Mouse (Mus musculus) ES-E14 (cell line): ENCODE measurements around the gene Brf1. TPM values are rescaled to one million over a fixed set of nuclear protein-coding genes. Genes with fewer than 3 reads are reported as not detected.

Experiments used
- DNase-seq: peaks from one replicate; pipeline ENCODE4 v3.0.0-alpha.2; 2013; ENCODE audit warnings: low read depth, low spot score
- H3K27ac ChIP-seq: 2 replicates; pipeline ENCODE4 v1.5.1; 2012; ENCODE audit warnings: low read depth, mild to moderate bottlenecking, low read length, moderate library complexity, mixed read lengths; ENCODE audit not compliant: poor library complexity, insufficient read depth, severe bottlenecking
- H3K36me3 ChIP-seq: 2 replicates; pipeline ENCODE4 v1.6.1; 2012; ENCODE audit warnings: mild to moderate bottlenecking, low read length, moderate library complexity, mixed read lengths; ENCODE audit not compliant: control insufficient read depth, poor library complexity, insufficient read depth, severe bottlenecking
- H3K4me1 ChIP-seq, 2 experiments: fragments of 150-350 bp in 1 of 2; sonication (generic) in 1 of 2; 2 replicates each; pipeline ENCODE4 v1.6.1; 2012; ENCODE audit warnings: low read length in 2 of 2, mild to moderate bottlenecking in 1 of 2, mixed read lengths in 1 of 2; ENCODE audit not compliant: control insufficient read depth in 2 of 2, insufficient read depth in 2 of 2, poor library complexity in 1 of 2
- H3K4me3 ChIP-seq, 2 experiments: fragments of 150-350 bp in 1 of 2; sonication (generic) in 1 of 2; 2 replicates each; pipeline ENCODE4 v1.5.1; 2012; ENCODE audit warnings: low read length in 2 of 2, low read depth in 1 of 2, mild to moderate bottlenecking in 1 of 2, mixed read lengths in 1 of 2; ENCODE audit not compliant: insufficient read depth in 1 of 2, poor library complexity in 1 of 2, severe bottlenecking in 1 of 2
- H3K9ac ChIP-seq: 2 replicates; pipeline ENCODE4 v1.6.1; 2012; ENCODE audit warnings: low read depth, mild to moderate bottlenecking, low read length, mixed read lengths; ENCODE audit not compliant: poor library complexity, insufficient read depth, severe bottlenecking
- H3K9me3 ChIP-seq: fragments of 150-350 bp; sonication (generic); 2 replicates; pipeline ENCODE4 v1.6.1; 2012; ENCODE audit warnings: low read depth, mild to moderate bottlenecking, low read length; ENCODE audit not compliant: control insufficient read depth, insufficient read depth
- CHD2 ChIP-seq: IDR thresholded peaks from 2 replicates; pipeline ENCODE4 v1.6.1; 2014; ENCODE audit warnings: mild to moderate bottlenecking, low read depth, low read length, inconsistent platforms
- HCFC1 ChIP-seq: IDR thresholded peaks from 2 replicates; pipeline ENCODE4 v1.6.1; 2012; ENCODE audit warnings: low read length, inconsistent platforms, borderline replicate concordance; ENCODE audit not compliant: insufficient read depth
- MAFK ChIP-seq: IDR thresholded peaks from 2 replicates; pipeline ENCODE4 v1.6.1; 2014; ENCODE audit warnings: mild to moderate bottlenecking, low read depth, low read length, inconsistent platforms; ENCODE audit not compliant: insufficient read depth
- ZC3H11A ChIP-seq: IDR thresholded peaks from 2 replicates; pipeline ENCODE4 v1.6.1; 2012; ENCODE audit warnings: low read depth, mild to moderate bottlenecking, inconsistent platforms, low read length, borderline replicate concordance
- ZNF384 ChIP-seq: IDR thresholded peaks from 2 replicates; pipeline ENCODE4 v1.6.1; 2012; ENCODE audit warnings: low read depth, low read length, inconsistent platforms
- in situ Hi-C, 2 experiments: fragments of 600-800 bp; cut with MboI; formaldehyde crosslinking; loops; one replicate each; pipeline ENCODE4 v1.15.1; 2025; ENCODE audit warnings: low sequenced_read_pairs in 2 of 2, inconsistent platforms in 1 of 2; ENCODE audit not compliant: unreplicated experiment in 2 of 2
- total RNA-seq: library from RNA; depleted of rRNA; stranded (reverse); fragments of 300-350 nt; gene quantifications from 2 replicates; pipeline ENCODE4 v1.2.3, GENCODE M21; 2012

Brf1 gene
- total RNA-seq, 1 experiment = 56.4 TPM

DNA sequence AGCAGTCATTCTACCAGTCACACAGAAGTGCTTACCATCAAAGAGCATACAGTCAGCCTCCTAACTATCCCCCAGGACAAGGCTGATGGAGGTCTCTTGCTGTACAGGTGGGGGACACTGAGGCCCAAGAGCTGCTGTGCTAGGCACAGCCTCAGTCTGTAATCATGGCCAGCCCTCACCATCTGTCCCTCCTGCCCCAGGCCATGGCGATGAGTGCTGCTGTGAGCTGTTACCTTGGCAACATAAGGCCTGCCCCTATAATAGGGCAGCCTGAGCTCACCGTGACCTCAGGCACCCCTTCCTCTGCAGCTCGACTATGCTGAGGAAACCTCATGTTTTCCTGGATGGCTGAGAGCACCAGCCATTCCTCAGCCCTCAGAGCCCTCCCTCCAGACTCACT lies 78.0 kb downstream of the Brf1 start:
- in situ Hi-C loops = no loop called here
- no peaks in the 10 kb centered on the region; the same call in 1 of the 2 replicates for H3K36me3 ChIP-seq
- H3K4me3 ChIP-seq = no peak overlapping the region
- TF ChIP-seq CHD2 = no peak
- no peak for TF ChIP-seq HCFC1
- TF ChIP-seq MAFK = no peak
- no peak for TF ChIP-seq ZC3H11A
- no peak for TF ChIP-seq ZNF384
- no peaks in the 10 kb centered on the region for H3K9me3 ChIP-seq
- DNase-seq = no peak
- no peak overlapping the region for H3K27ac ChIP-seq
- H3K9ac ChIP-seq = no peak overlapping the region
- H3K4me1 ChIP-seq = peaks cover 2 to 7% of the 10 kb centered on the region in 2 experiments; a peak in 2 of 4 replicates

DNA sequence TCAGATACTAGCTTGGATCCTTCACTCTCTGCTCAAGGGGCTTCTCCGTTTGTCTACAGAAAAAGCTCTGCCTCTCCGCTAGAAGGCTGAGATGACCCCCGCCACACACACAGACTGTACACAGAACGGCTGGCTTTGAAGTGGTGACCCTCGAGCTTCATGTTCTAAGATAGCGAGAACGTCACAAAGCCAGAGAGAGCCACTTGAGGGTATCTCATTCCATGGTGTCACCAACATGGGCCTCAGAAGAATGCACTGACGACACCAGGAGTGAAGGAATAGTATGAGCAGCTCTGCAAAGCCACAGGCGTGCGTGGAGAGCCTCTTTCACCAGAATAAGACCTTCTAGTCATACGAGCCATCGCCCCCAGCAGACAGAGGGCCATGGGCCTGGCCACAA lies 79.0 kb downstream of the Brf1 start:
- TF ChIP-seq ZNF384 = no peak
- TF ChIP-seq ZC3H11A = no peak
- TF ChIP-seq MAFK = no peak
- no peak for TF ChIP-seq HCFC1
- TF ChIP-seq CHD2 = no peak
- no peak overlapping the region for H3K4me3 ChIP-seq
- no peak overlapping the region for H3K27ac ChIP-seq
- 0 out of 4 replicates have a peak, but pooled peaks cover 0 to 2% of the 10 kb centered on the region in 2 experiments for H3K4me1 ChIP-seq
- DNase-seq = no peak
- H3K36me3 ChIP-seq = no peaks in the 10 kb centered on the region; the same call in 1 of the 2 replicates
- in situ Hi-C loops = no loop called here
- H3K9ac ChIP-seq = no peak overlapping the region
- no peaks in the 10 kb centered on the region for H3K9me3 ChIP-seq

DNA sequence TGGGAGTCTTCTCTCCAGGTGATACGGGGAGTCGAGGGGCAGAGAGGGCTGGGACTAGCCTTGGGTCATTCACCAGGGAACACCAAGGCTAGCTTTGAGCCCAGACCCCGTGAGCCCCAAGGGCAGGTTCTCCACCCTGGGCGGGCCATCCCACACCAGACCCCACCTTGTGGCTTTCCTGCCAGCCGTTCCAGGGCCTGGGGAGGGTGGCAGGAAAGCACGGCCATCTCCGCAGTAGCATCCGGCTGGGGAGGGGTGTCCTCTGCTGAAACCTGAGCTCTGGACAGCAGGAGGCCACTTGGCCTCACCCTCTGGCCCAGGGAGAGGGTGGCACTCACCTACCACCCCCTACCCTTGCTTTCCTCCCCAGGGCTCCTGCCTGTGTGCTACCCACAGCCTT lies 82.6 kb downstream of the Brf1 start:
- no peaks in the 10 kb centered on the region for H3K9me3 ChIP-seq
- H3K4me3 ChIP-seq = no peak overlapping the region
- peaks cover 16% of the 10 kb centered on the region; the same call in 1 of the 2 replicates for H3K36me3 ChIP-seq
- no peak for DNase-seq
- no peak overlapping the region for H3K9ac ChIP-seq
- TF ChIP-seq ZNF384 = no peak
- TF ChIP-seq MAFK = no peak
- no peak for TF ChIP-seq ZC3H11A
- no peak for TF ChIP-seq CHD2
- no peak for TF ChIP-seq HCFC1
- H3K4me1 ChIP-seq = no peaks in the 10 kb centered on the region
- in situ Hi-C loops = no loop called here
- no peak overlapping the region for H3K27ac ChIP-seq

DNA sequence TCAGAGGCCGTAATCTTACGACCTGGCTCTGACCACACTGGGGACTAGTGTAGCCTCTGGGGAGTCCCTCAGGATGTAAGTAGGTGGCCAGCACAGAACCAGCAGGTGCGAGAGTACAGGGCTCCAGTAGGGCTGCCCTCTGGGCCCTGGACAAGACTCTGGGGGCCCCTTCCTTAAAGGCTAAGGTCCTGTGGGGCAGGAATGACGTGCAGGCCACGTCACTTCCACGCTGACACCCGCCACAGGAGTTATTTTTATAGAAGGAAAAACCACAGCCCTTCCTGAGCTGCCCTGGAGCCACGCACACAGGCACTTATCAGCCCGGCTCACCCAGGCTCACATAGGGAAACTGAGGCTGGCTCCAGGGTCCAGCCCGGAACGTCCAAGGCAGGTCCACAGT lies 83.0 kb downstream of the Brf1 start:
- no peaks in the 10 kb centered on the region for H3K4me1 ChIP-seq
- in situ Hi-C loops = no loop called here
- H3K9me3 ChIP-seq = no peaks in the 10 kb centered on the region
- TF ChIP-seq HCFC1 = no peak
- TF ChIP-seq ZC3H11A = no peak
- no peak for TF ChIP-seq ZNF384
- TF ChIP-seq CHD2 = no peak
- no peak overlapping the region for H3K4me3 ChIP-seq
- no peak overlapping the region for H3K9ac ChIP-seq
- no peak for DNase-seq
- H3K27ac ChIP-seq = no peak overlapping the region
- peaks cover 16% of the 10 kb centered on the region; the same call in 1 of the 2 replicates for H3K36me3 ChIP-seq

DNA sequence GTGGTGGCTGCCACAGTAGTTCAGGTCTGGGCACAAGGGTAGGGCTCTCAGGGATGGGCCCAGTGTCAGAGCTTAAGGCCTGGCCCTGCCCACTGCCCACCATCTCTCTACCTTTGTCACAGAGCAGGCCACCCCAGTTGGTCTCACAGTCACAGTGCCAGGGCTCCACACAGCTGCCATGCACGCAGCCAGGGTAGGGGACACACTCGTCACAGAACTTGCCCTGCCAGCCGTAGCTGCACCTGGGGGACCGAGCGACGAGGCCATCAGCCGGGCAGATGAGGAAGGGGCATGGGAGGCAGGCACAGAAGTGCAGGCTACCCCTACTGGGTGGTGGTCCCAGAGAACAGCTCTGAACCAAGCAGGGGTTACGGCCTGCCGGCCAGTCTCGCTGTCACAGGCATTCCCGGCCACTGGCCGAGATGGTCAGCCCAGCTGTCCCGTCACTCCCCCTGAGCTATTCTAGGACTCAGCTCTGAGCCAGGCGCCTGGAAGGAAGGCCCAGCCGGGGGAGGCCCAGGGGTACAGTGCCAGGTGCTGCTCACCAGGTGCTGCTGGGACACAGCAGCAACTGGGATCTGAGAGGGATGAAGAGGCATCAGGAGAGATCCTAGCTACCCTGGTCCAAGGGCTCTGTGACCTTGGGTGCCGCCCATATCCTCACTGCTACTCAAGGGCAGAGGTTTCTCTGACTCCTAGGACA lies 83.7 kb downstream of the Brf1 start:
- TF ChIP-seq MAFK (no peak), CHD2 (no peak), HCFC1 (no peak), ZNF384 (no peak), ZC3H11A (no peak)
- no peak for DNase-seq
- Histone ChIP-seq H3K4me1 (no peaks in the 10 kb centered on the region), H3K36me3 (peaks cover 19% of the 10 kb centered on the region; the same call in 1 of the 2 replicates), H3K9me3 (no peaks in the 10 kb centered on the region), H3K9ac (no peak overlapping the region), H3K27ac (no peak overlapping the region), H3K4me3 (no peak overlapping the region)
- in situ Hi-C loops = no loop called here
